Mouse (Mus musculus): ENCODE measurements around the gene Slc43a1.

GRCm38 (mm10) chr2:84823237-84823636 lies 15.4 kb upstream of the Slc43a1 start:
- TF ChIP-seq TCF3 (IDR thresholded peaks at IDR 0.05; ENCODE audit: insufficient read length, low read depth) = no peak
- no peak for TF ChIP-seq POLR2A (IDR thresholded peaks at IDR 0.05; ENCODE audit: insufficient read length, low read depth)
- TF ChIP-seq CEBPB (IDR thresholded peaks at IDR 0.05; ENCODE audit: insufficient read depth, poor library complexity, severe bottlenecking) = no peak
- no peak for TF ChIP-seq MYOG (IDR thresholded peaks at IDR 0.05; ENCODE audit: control insufficient read depth in 1 of 3, insufficient read depth in 1 of 3, insufficient read length in 2 of 3, low read depth in 2 of 3)
- no peak for TF ChIP-seq TCF12 (IDR thresholded peaks at IDR 0.05; ENCODE audit: insufficient read depth, poor library complexity, severe bottlenecking)
- no peak for TF ChIP-seq SRF (IDR thresholded peaks at IDR 0.05; ENCODE audit: control insufficient read depth, insufficient read length, low read depth)
- no peak for TF ChIP-seq MAX (IDR thresholded peaks at IDR 0.05; ENCODE audit: low read depth)
- TF ChIP-seq USF1 (IDR thresholded peaks at IDR 0.05; ENCODE audit: low read depth) = no peak
